In the genomic region with DNA sequence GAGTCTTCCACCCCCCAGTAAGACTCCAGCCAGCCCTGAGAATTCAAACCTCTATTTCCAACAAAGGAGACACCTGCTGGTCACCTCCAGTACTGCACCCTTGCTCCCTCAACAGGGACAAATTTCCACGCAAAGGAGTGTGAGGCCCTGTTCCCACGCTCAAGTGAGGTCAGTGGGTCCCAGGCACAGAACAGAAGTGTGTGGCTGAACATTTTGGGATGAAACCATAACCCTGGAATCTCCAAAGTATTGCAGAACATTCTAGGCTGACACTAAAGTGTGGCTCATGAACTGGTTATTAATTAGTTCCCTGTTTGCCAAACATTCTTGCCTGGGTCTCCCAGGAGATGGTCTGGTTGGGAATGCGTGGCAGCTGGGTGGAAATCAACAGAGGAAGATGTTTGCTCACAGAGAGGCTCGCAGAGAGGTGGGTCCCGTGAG, we compare ENCODE assay signal across 9 mouse cellular contexts. TPM values are rescaled to one million over a fixed set of nuclear protein-coding genes. Genes with fewer than 3 reads are reported as not detected.
DNase-seq lines count a peak whose midpoint lies in the region; ATAC-seq lines count a peak whose summit lies in the region.
"Had no signal": no experiment of that assay in that cellular context is flagged by ENCODE, and none has a peak within 500 bp of the region (broad histone marks: within the 10 kb centered on the region; RNA-seq: fewer than 3 reads in every experiment).

No protein-coding gene starts in this region.

- no peak overlapping the region for H3K4me3 ChIP-seq in heart, embryonic 12.5 days
- H3K4me3 ChIP-seq in hindbrain, embryonic 14.5 days (replicated peaks; ENCODE audit: low read length), result no peak overlapping the region
- no peak overlapping the region for H3K4me3 ChIP-seq in stomach, embryonic 14.5 days (ENCODE audit: low read depth, low read length)
- H3K4me3 ChIP-seq: myocyte had no signal

- no peak overlapping the region for H3K4me2 ChIP-seq in heart, embryonic 12.5 days
- no peak overlapping the region for H3K4me2 ChIP-seq in hindbrain, embryonic 14.5 days (replicated peaks)
- H3K4me2 ChIP-seq in stomach, embryonic 14.5 days (replicated peaks; ENCODE audit: low read depth, low read length), result no peak overlapping the region

- DNase-seq in heart, adult 11 months, result peak; percentile 97
- peak; percentile 57 for DNase-seq in adrenal gland, adult 2 months
- peak; percentile 77 for DNase-seq in embryo, embryonic 11 days
- DNase-seq in hindbrain, embryonic 14.5 days (ENCODE audit: low spot score), result peak; percentile 75
- peak; percentile 56 to 89 for DNase-seq in layer of hippocampus, postnatal 25 days (ENCODE audit: extremely low spot score in 1 of 2, low spot score in 1 of 2)
- peak; percentile 65 for DNase-seq in mesoderm, embryonic 11.5 days (ENCODE audit: low read depth, low spot score)

- WGBS in heart, embryonic 12.5 days, result 48% methylated on average over 5 of the region's 5 CpGs
- 18% methylated on average over 5 of the region's 5 CpGs for WGBS in hindbrain, embryonic 14.5 days
- WGBS in stomach, embryonic 14.5 days, result 23% methylated on average over 5 of the region's 5 CpGs

- no peak overlapping the region for H3K27ac ChIP-seq in heart, embryonic 12.5 days (ENCODE audit: poor library complexity, severe bottlenecking)
- H3K27ac ChIP-seq in hindbrain, embryonic 14.5 days, result no peak overlapping the region
- H3K27ac ChIP-seq in stomach, embryonic 14.5 days (ENCODE audit: low read length), result peak overlapping the region; percentile 39; the same call in 1 of the 2 replicates

- H3K36me3 ChIP-seq in heart, embryonic 12.5 days, result no peaks in the 10 kb centered on the region
- no peaks in the 10 kb centered on the region for H3K36me3 ChIP-seq in hindbrain, embryonic 14.5 days (replicated peaks; ENCODE audit: control insufficient read depth, insufficient read depth)
- no peaks in the 10 kb centered on the region for H3K36me3 ChIP-seq in stomach, embryonic 14.5 days (ENCODE audit: control insufficient read depth, insufficient read depth, low read length)

- no peak overlapping the region for H3K9ac ChIP-seq in heart, embryonic 12.5 days
- H3K9ac ChIP-seq in hindbrain, embryonic 14.5 days, result no peak overlapping the region
- H3K9ac ChIP-seq in stomach, embryonic 14.5 days (replicated peaks; ENCODE audit: low read depth, low read length), result no peak overlapping the region

- H3K27me3 ChIP-seq in heart, embryonic 12.5 days (replicated peaks), result no peaks in the 10 kb centered on the region
- H3K27me3 ChIP-seq in hindbrain, embryonic 14.5 days (ENCODE audit: control insufficient read depth, insufficient read depth, low read length), result no peaks in the 10 kb centered on the region
- no peaks in the 10 kb centered on the region for H3K27me3 ChIP-seq in stomach, embryonic 14.5 days (ENCODE audit: control insufficient read depth, insufficient read depth, low read length)

- H3K9me3 ChIP-seq in heart, embryonic 12.5 days (replicated peaks), result no peaks in the 10 kb centered on the region
- no peaks in the 10 kb centered on the region for H3K9me3 ChIP-seq in hindbrain, embryonic 14.5 days (ENCODE audit: control insufficient read depth, low read length)
- no peaks in the 10 kb centered on the region for H3K9me3 ChIP-seq in stomach, embryonic 14.5 days (ENCODE audit: control insufficient read depth, low read depth, low read length)

- peaks cover 9% of the 10 kb centered on the region for H3K4me1 ChIP-seq in heart, embryonic 12.5 days (replicated peaks)
- H3K4me1 ChIP-seq in hindbrain, embryonic 14.5 days (replicated peaks; ENCODE audit: control insufficient read depth, insufficient read depth, low read length), result peaks cover 5% of the 10 kb centered on the region; the same call in 1 of the 2 replicates
- peaks cover 22% of the 10 kb centered on the region; the same call in 1 of the 2 replicates for H3K4me1 ChIP-seq in stomach, embryonic 14.5 days (ENCODE audit: control insufficient read depth, insufficient read depth, low read length)

- ATAC-seq in heart, embryonic 12.5 days (ENCODE audit: insufficient number of reproducible peaks, low FRiP score), result no peak
- ATAC-seq in hindbrain, embryonic 14.5 days (ENCODE audit: low FRiP score), result no peak
- peak; percentile 26; the same call in 1 of the 2 replicates for ATAC-seq in stomach, embryonic 14.5 days (ENCODE audit: insufficient number of reproducible peaks, insufficient read depth, low FRiP score, low read depth)

RNA-seq across cellular contexts. Expression of a gene that starts 6.6 kb away (rescaled TPM):
- 1.3 and 1.5 TPM in 2 replicates for polyA plus RNA-seq in heart, embryonic 12.5 days (2016; fragmentation: Nextera tagmentation; extraction: Ambion mirVana)
- total RNA-seq in adrenal gland, adult 2 months (2021), result 1 to 10 TPM; 1.7 to 3.0 TPM
- 3.5 and 4.0 TPM in 2 replicates for polyA plus RNA-seq in adrenal gland, adult 2 months (2012; rRNA removed)
- 0.13 and 0.30 TPM in 2 replicates for polyA plus RNA-seq in hindbrain, embryonic 14.5 days (2014; fragmentation: Nextera tagmentation; extraction: Ambion mirVana)
- under 1 TPM in 1 of 2 experiments, not detected in 1; 0.42 TPM for total RNA-seq in layer of hippocampus, postnatal 25 days (2021)
- 4.2 and 4.3 TPM in 2 replicates for polyA plus RNA-seq in stomach, embryonic 14.5 days (2014; fragmentation: Nextera tagmentation; extraction: Ambion mirVana)
